Mouse (Mus musculus) megakaryocyte, embryonic 14.5 days (primary cell): Measurements from ENCODE around the gene Slfn5. TPM values are rescaled to one million over a fixed set of nuclear protein-coding genes. Genes with fewer than 3 reads are reported as not detected.
A peak's percentile ranks its signal among the peaks of the same experiment; 100 is the strongest.

ENCODE experiments used
- H3K27me3 ChIP-seq: replicated peaks from 2 replicates; pipeline ENCODE3; 2012; ENCODE audit warnings: inconsistent platforms
- H3K36me3 ChIP-seq: replicated peaks from 2 replicates; pipeline ENCODE3; 2012; ENCODE audit warnings: low read length, inconsistent platforms, mixed read lengths
- H3K4me1 ChIP-seq: 2 replicates; pipeline ENCODE4 v1.6.1; 2012; ENCODE audit warnings: inconsistent platforms
- H3K4me3 ChIP-seq: replicated peaks from 2 replicates; pipeline ENCODE3; 2012; ENCODE audit warnings: moderate library complexity, mild to moderate bottlenecking, inconsistent platforms
- H3K9me3 ChIP-seq: 2 replicates; pipeline ENCODE4 v1.6.1; 2012; ENCODE audit warnings: inconsistent platforms
- FLI1 ChIP-seq: IDR thresholded peaks from 2 replicates; pipeline ENCODE4 v1.6.1; 2012; ENCODE audit warnings: low read length, inconsistent platforms, mixed read lengths
- GATA1 ChIP-seq: IDR thresholded peaks from 3 replicates; pipeline ENCODE4 v1.6.1; 2012; ENCODE audit warnings: mixed read lengths, low read length, inconsistent platforms, borderline replicate concordance
- polyA plus RNA-seq: library from polyadenylated mRNA; stranded (reverse); fragments of >175 nt; gene quantifications from 2 replicates; pipeline ENCODE4 v1.2.3, GENCODE M21; 2012; ENCODE audit warnings: low replicate concordance; ENCODE audit not compliant: insufficient read depth

Slfn5 gene
- polyA plus RNA-seq, 1 experiment, result 1.5 TPM

DNA sequence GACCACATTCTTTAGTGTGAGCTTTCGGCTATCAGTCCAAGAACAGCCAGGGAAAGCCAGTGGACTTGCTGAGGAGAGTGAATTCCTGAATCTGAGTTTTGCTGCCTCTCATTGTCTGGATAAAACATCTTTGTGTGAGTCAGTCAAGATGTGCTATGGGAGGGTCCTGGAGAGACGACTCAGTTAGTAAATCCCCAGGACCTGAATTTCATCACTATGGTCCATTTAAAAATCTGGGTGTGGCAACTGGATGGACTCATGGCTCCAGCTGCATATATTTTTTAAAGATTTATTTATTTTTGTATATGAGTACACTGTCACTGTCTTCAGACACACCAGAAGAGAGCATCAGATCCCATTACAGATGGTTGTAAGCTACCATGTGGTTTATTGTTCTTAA, 5.5 kb upstream of the Slfn5 start:
- H3K27me3 ChIP-seq, result peaks cover 77% of the 10 kb centered on the region

DNA sequence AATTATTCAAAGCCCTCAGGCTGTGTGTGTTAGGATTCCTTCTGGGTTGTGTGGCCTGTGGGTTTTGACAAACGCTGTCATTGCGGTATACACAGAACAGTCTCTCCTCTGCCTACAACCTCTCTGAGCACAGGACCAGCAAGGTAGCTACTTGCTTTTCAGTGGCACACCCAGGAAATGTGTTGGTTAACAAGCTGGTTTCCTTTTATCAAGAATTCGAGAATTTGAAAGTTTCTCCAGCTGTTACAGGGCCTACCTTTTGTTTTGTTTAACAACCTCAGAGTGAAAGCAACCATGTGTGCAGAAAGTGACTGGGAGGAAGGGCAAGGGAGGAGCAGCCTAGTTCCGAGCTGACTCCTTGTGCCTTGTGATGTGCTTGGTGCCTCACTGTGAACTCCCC, 3.7 kb upstream of the Slfn5 start:
- Histone ChIP-seq H3K9me3 (no peaks in the 10 kb centered on the region), H3K36me3 (no peaks in the 10 kb centered on the region), H3K27me3 (peaks cover 82% of the 10 kb centered on the region), H3K4me1 (peaks cover 17% of the 10 kb centered on the region), H3K4me3 (no peak overlapping the region)
- TF ChIP-seq FLI1, result no peak
- TF ChIP-seq GATA1, result no peak

More for the DNA sequence above, 5.5 kb upstream of the Slfn5 start:
- TF ChIP-seq FLI1 (no peak), GATA1 (no peak)
- Histone ChIP-seq H3K4me1 (no peaks in the 10 kb centered on the region), H3K9me3 (no peaks in the 10 kb centered on the region), H3K4me3 (no peak overlapping the region), H3K36me3 (no peaks in the 10 kb centered on the region)

DNA sequence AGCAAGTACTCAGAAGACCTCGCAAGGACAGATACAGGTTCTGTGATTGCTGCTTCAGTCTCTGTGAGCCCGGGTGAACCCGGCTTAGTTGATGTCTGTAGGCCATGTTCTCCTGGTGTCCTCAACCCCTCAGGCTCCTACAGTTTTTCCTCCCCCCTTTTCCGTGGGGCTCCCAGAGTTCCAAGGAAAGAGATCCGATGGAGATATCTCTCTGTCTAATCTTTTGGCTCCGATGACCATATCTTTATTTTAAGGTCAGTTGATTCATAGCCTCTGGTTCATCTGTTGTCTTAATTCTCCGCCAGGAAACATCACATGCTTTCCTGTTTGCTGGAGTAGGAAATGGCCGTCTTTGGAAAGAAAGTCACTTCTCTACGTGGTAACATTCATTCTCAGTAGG, 2.1 kb upstream of the Slfn5 start:
- TF ChIP-seq GATA1, result no peak
- peaks cover 23% of the 10 kb centered on the region for H3K4me1 ChIP-seq
- H3K9me3 ChIP-seq, result no peaks in the 10 kb centered on the region
- peaks cover 75% of the 10 kb centered on the region for H3K27me3 ChIP-seq
- H3K36me3 ChIP-seq, result no peaks in the 10 kb centered on the region
- no peak overlapping the region for H3K4me3 ChIP-seq

DNA sequence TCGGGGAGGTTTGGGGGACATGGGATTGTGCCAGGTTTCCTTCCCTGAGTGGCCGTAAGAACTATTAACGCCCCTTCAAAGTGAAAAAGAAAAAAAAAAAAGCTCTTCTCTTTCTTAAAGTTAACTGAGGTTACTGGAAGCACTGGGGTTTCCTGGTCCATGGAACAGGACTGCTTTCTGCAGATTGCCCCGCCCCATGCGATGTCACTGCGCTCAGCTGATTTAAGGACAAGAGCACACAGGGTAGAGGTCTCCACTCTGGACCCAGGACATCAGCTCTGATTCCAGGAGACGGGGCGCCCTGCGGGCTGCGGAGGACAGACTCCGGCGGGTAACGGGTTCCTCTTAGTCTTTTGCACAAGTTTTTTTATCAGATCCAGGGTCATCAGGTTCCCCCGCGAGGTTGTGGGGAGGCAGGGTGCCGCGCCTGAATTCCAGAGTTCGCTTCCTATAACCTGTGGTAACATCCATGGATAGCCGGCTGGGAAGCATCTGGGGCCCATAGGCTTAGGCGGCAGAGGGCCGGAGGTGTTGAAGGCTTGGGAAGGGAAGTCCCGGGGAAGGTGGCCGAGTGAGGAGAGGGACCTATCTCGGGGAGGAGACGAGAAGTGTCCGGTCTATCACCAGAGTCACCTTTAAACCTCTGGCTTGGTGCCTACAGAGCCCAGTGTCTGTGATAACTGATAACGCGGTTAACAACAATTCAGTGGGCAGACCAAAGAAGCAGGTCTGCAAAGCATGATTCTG, 889 bp downstream of the Slfn5 start:
- H3K4me1 ChIP-seq, result peaks cover 23% of the 10 kb centered on the region
- H3K4me3 ChIP-seq, result peak overlapping the region; percentile 90
- H3K36me3 ChIP-seq, result no peaks in the 10 kb centered on the region
- TF ChIP-seq GATA1 (no peak), FLI1 (no peak)
- H3K27me3 ChIP-seq, result peaks cover 84% of the 10 kb centered on the region
- H3K9me3 ChIP-seq, result no peaks in the 10 kb centered on the region

DNA sequence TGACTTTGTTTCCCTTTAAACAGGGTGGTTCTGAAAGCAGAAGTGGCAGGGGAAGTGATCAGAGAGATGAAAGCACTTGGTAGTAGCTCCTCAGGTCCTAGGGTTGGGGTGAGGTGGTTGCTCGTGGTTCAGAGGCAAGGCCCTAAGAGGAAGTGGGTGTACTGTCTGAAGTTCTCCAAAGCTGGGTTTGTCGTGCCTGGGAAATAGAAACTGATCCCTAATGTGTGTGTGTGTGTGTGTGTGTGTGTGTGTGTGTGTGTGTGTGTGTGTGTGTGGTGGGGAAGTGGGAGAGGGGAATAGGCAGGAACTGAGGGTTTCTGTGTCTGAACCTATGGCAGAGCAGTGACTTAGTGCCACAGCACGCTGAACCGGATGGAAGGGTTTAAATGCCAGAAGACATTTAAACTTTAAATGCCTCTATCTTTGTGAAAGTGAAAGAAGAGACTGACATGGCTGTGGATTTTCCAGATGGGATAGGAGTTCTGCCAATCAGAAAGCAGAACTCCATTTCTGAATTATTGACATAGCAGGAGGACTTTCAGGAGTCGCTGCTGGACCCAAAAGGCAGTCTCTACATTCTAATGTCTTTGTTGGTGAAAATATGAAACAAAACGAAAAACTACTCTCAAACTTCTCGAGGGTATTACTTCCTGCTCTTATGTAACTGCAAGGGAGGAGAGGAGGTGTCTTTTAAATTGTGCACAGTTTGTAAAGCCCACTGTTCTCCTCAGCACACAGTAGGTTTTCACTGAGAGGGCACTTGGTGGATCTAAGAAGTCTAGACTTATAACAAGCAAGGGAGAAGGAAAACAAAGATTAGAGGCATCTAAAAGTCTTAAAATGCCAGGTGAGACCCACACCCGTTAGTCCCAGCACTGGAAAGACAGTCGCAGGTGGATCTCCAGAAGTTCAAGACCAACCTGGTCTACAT, 1.7 kb downstream of the Slfn5 start:
- H3K4me3 ChIP-seq, result peak overlapping the region; percentile 90
- H3K4me1 ChIP-seq, result peaks cover 23% of the 10 kb centered on the region
- H3K36me3 ChIP-seq, result no peaks in the 10 kb centered on the region
- H3K9me3 ChIP-seq, result 0 out of 2 replicates have a peak, but pooled peaks cover 2% of the 10 kb centered on the region
- H3K27me3 ChIP-seq, result peaks cover 77% of the 10 kb centered on the region
- TF ChIP-seq FLI1 (no peak), GATA1 (no peak)

DNA sequence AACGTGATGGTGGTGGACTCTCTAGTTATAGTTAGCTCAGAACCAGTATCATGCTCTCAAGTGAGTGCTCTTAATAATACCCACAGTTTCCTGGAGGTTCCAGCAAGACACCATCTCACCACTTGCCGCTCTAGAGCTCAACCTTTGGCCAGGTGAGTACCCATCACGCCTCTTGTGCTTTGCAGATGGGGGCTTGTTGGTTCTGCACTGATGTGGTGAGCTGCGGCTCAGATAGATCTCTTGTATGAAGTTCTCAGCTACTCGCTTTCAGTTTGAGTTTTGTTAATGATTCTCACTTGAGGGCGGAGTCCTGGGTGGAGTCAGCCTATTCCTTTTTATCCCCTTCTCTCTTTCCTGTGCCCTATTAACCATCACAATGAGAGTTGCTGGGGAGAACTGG, 3.5 kb downstream of the Slfn5 start:
- H3K36me3 ChIP-seq, result no peaks in the 10 kb centered on the region
- peaks cover 23% of the 10 kb centered on the region for H3K4me1 ChIP-seq
- no peak overlapping the region for H3K4me3 ChIP-seq
- H3K27me3 ChIP-seq, result peaks cover 67% of the 10 kb centered on the region
- TF ChIP-seq GATA1 (no peak), FLI1 (no peak)
- H3K9me3 ChIP-seq, result 0 out of 2 replicates have a peak, but pooled peaks cover 3% of the 10 kb centered on the region

DNA sequence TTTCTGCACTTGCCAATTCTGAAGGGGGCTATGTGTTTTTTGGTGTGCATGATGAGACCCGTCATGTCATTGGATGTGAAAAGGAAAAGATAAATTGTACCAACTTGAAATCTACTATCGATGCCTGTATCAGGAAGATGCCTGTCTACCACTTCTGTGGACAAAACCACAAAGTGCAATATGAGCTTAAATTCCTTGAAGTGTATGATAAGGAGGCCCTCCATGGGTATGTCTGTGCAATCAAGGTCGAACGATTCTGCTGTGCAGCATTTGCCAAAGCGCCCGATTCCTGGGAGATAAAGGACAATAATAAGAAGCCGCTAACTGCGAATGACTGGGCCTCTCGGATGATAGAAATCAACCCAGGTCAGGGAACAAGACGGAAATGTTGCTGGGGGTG, 5.8 kb downstream of the Slfn5 start:
- Histone ChIP-seq H3K36me3 (no peaks in the 10 kb centered on the region), H3K4me3 (no peak overlapping the region), H3K4me1 (peaks cover 13% of the 10 kb centered on the region), H3K9me3 (0 out of 2 replicates have a peak, but pooled peaks cover 3% of the 10 kb centered on the region), H3K27me3 (peaks cover 63% of the 10 kb centered on the region)
- no peak for TF ChIP-seq GATA1
- TF ChIP-seq FLI1, result no peak

DNA sequence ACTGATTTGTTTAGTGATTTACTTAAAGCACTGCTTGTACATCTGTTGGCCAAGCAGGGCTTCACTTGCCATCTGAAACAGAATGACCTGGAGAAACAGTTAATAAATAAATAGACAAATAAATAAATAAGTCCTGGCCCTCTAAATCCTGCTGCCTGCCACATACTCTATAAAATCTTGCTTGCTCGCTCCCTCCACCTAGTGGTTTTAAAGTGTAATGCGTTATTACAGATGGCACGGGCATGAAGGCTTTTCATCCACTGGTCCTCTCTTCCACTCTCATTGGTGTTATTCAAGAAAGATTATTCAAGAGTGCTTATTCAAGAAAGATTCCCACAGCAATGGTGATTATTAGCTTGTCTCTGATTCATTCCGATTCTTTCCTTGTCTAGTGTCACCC, 8.5 kb downstream of the Slfn5 start:
- Histone ChIP-seq H3K27me3 (peaks cover 44% of the 10 kb centered on the region), H3K36me3 (no peaks in the 10 kb centered on the region)

DNA sequence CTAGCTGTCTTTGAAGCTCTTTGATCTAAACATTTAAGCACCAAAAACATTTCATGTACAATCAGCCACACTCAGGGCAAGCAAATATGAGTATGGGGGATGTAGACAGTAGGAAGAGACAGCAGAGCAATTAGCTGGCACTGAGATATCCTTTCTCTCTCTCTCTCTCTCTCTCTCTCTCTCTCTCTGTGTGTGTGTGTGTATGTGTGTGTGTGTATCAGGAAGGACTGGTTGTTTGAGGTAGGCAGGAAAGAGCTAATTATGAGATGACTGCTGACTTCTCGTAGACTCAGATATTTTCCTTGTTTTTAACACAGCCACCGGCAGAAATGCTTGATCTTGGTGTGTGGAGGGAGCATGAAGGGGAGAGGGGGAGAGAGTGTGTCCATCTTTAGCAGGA, 10.6 kb downstream of the Slfn5 start:
- no peak overlapping the region for H3K4me3 ChIP-seq
- no peak for TF ChIP-seq GATA1
- no peak for TF ChIP-seq FLI1
- H3K4me1 ChIP-seq, result 0 out of 2 replicates have a peak, but pooled peaks cover 4% of the 10 kb centered on the region
- H3K27me3 ChIP-seq, result peaks cover 33% of the 10 kb centered on the region
- H3K9me3 ChIP-seq, result 0 out of 2 replicates have a peak, but pooled peaks cover 3% of the 10 kb centered on the region
- H3K36me3 ChIP-seq, result no peaks in the 10 kb centered on the region

More for the DNA sequence above, 8.5 kb downstream of the Slfn5 start:
- 0 out of 2 replicates have a peak, but pooled peaks cover 3% of the 10 kb centered on the region for H3K9me3 ChIP-seq
- no peak overlapping the region for H3K4me3 ChIP-seq
- H3K4me1 ChIP-seq, result 0 out of 2 replicates have a peak, but pooled peaks cover 4% of the 10 kb centered on the region
- no peak for TF ChIP-seq FLI1

DNA sequence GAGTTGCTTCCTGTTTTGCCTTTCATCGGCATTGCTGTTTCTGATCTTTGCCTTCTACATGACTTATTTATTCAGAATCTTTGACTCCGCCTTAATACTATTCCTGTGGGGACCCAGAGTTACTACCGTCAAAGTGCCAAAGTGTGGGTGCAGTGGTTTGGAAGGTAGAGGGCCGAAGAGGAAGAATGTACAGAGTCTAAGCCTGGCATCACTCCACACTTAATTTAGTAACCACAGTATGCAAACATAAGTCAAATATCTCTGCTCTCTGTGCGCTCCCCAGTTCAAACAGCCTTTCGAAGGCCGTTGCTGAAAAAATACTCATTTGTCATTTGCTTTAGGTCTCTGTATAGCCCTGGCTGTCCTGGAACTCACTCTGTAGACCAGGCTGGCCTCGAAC, 11.1 kb downstream of the Slfn5 start:
- TF ChIP-seq GATA1 (no peak), FLI1 (no peak)
- H3K4me1 ChIP-seq, result 0 out of 2 replicates have a peak, but pooled peaks cover 4% of the 10 kb centered on the region
- H3K36me3 ChIP-seq, result no peaks in the 10 kb centered on the region
- H3K4me3 ChIP-seq, result no peak overlapping the region
- H3K9me3 ChIP-seq, result 0 out of 2 replicates have a peak, but pooled peaks cover 3% of the 10 kb centered on the region
- H3K27me3 ChIP-seq, result peaks cover 31% of the 10 kb centered on the region
